7 mouse cellular contexts compared by ENCODE assay signal in genomic region chr6:91285814-91286545, GRCm38 (mm10).
DNase-seq lines count a peak whose midpoint lies in the region; ATAC-seq and TF ChIP-seq lines count a peak whose summit lies in the region.

No protein-coding gene starts in this region.

- peak overlapping the region; percentile 21; the same call in 1 of the 2 replicates for H3K4me3 ChIP-seq in lung, embryonic 15.5 days
- H3K4me3 ChIP-seq in forebrain, embryonic 13.5 days: peak overlapping the region; percentile 36
- peak overlapping the region; percentile 21; the same call in 1 of the 2 replicates for H3K4me3 ChIP-seq in intestine, postnatal 0 days (ENCODE audit: low read depth, low read length)
- 0 out of 2 replicates have a peak overlapping the region, but pooled peaks have one; percentile 12 for H3K4me3 ChIP-seq in stomach, embryonic 14.5 days (ENCODE audit: low read depth, low read length)

- H3K27ac ChIP-seq in lung, embryonic 15.5 days: no peak overlapping the region
- no peak overlapping the region; the same call in 1 of the 2 replicates for H3K27ac ChIP-seq in forebrain, embryonic 13.5 days
- H3K27ac ChIP-seq in intestine, postnatal 0 days (ENCODE audit: low read depth, low read length): no peak overlapping the region
- no peak overlapping the region for H3K27ac ChIP-seq in stomach, embryonic 14.5 days (ENCODE audit: low read length)

- no peak overlapping the region for H3K9ac ChIP-seq in lung, embryonic 15.5 days
- peak overlapping the region; percentile 65 for H3K9ac ChIP-seq in forebrain, embryonic 13.5 days
- no peak overlapping the region for H3K9ac ChIP-seq in intestine, postnatal 0 days (ENCODE audit: low read depth, low read length)
- H3K9ac ChIP-seq in stomach, embryonic 14.5 days (replicated peaks; ENCODE audit: low read depth, low read length): no peak overlapping the region

- no peak for ATAC-seq in lung, embryonic 15.5 days (ENCODE audit: borderline replicate concordance, extremely low read depth, low FRiP score, low TSS enrichment)
- ATAC-seq in forebrain, embryonic 13.5 days: peak; percentile 10; the same call in 1 of the 2 replicates
- ATAC-seq in intestine, postnatal 0 days: no peak
- ATAC-seq in stomach, embryonic 14.5 days (ENCODE audit: insufficient number of reproducible peaks, insufficient read depth, low FRiP score, low read depth): no peak

- no peaks in the 10 kb centered on the region for H3K36me3 ChIP-seq in lung, embryonic 15.5 days
- no peaks in the 10 kb centered on the region for H3K36me3 ChIP-seq in forebrain, embryonic 13.5 days (ENCODE audit: poor library complexity, severe bottlenecking)
- no peaks in the 10 kb centered on the region for H3K36me3 ChIP-seq in intestine, postnatal 0 days (ENCODE audit: control insufficient read depth, insufficient read depth)
- no peaks in the 10 kb centered on the region for H3K36me3 ChIP-seq in stomach, embryonic 14.5 days (ENCODE audit: control insufficient read depth, insufficient read depth, low read length)

- peak overlapping the region; percentile 56 for H3K4me2 ChIP-seq in lung, embryonic 15.5 days
- H3K4me2 ChIP-seq in forebrain, embryonic 13.5 days: peak overlapping the region; percentile 76
- peak overlapping the region; percentile 54 for H3K4me2 ChIP-seq in intestine, postnatal 0 days (replicated peaks; ENCODE audit: low read depth)
- peak overlapping the region; percentile 34 for H3K4me2 ChIP-seq in stomach, embryonic 14.5 days (replicated peaks; ENCODE audit: low read depth, low read length)

- H3K27me3 ChIP-seq in lung, embryonic 15.5 days: peaks cover 82% of the 10 kb centered on the region
- H3K27me3 ChIP-seq in forebrain, embryonic 13.5 days: peaks cover 6% of the 10 kb centered on the region; the same call in 1 of the 2 replicates
- H3K27me3 ChIP-seq in intestine, postnatal 0 days (replicated peaks; ENCODE audit: control insufficient read depth, insufficient read depth, low read length): peaks cover 38% of the 10 kb centered on the region
- H3K27me3 ChIP-seq in stomach, embryonic 14.5 days (ENCODE audit: control insufficient read depth, insufficient read depth, low read length): peaks cover 39% of the 10 kb centered on the region

- peaks cover 16% of the 10 kb centered on the region for H3K4me1 ChIP-seq in lung, embryonic 15.5 days
- peaks cover 47% of the 10 kb centered on the region for H3K4me1 ChIP-seq in forebrain, embryonic 13.5 days
- no peaks in the 10 kb centered on the region for H3K4me1 ChIP-seq in intestine, postnatal 0 days (replicated peaks; ENCODE audit: control insufficient read depth, insufficient read depth, low read length)
- no peaks in the 10 kb centered on the region for H3K4me1 ChIP-seq in stomach, embryonic 14.5 days (ENCODE audit: control insufficient read depth, insufficient read depth, low read length)

- H3K9me3 ChIP-seq in lung, embryonic 15.5 days: no peaks in the 10 kb centered on the region
- no peaks in the 10 kb centered on the region for H3K9me3 ChIP-seq in forebrain, embryonic 13.5 days (replicated peaks)
- H3K9me3 ChIP-seq in intestine, postnatal 0 days (ENCODE audit: control insufficient read depth): no peaks in the 10 kb centered on the region
- no peaks in the 10 kb centered on the region for H3K9me3 ChIP-seq in stomach, embryonic 14.5 days (ENCODE audit: control insufficient read depth, low read depth, low read length)

- DNase-seq in lung, postnatal 4 days: no peak
- DNase-seq in adrenal gland, adult 18-20 months (ENCODE audit: low spot score in 2 of 2): no peak
- no peak for DNase-seq in spleen, adult 18-20 months

- no peak for TF ChIP-seq CTCF in intestine, postnatal 0 days (IDR thresholded peaks at IDR 0.05; ENCODE audit: low read depth)

- WGBS in lung, embryonic 15.5 days: 35% methylated on average over 30 of the region's 30 CpGs
- 30% methylated on average over 30 of the region's 30 CpGs for WGBS in forebrain, embryonic 13.5 days
- 40% methylated on average over 30 of the region's 30 CpGs for WGBS in intestine, postnatal 0 days
- 36% methylated on average over 30 of the region's 30 CpGs for WGBS in stomach, embryonic 14.5 days
